Mouse (Mus musculus) midbrain, embryonic 16.5 days (tissue): ENCODE data around the gene Cd72. TPM values are rescaled to one million over a fixed set of nuclear protein-coding genes. Genes with fewer than 3 reads are reported as not detected.

Source experiments
- ATAC-seq: fragments of 200-750 bp; cut with Nextera tagmentation; 2 replicates; pipeline ENCODE4 v1.8.0; 2017; ENCODE audit warnings: moderate TSS enrichment
- H3K27ac ChIP-seq: fragments of 300-500 bp; sonication (generic); 2 replicates; pipeline ENCODE4 v1.5.1; 2014; ENCODE audit warnings: mild to moderate bottlenecking, low read length, mixed read lengths
- H3K27me3 ChIP-seq: fragments of 300-500 bp; sonication (generic); 2 replicates; pipeline ENCODE4 v1.6.1; 2014; ENCODE audit warnings: low read depth, low read length, mixed read lengths; ENCODE audit not compliant: control insufficient read depth, insufficient read depth
- H3K36me3 ChIP-seq: fragments of 300-500 bp; sonication (generic); 2 replicates; pipeline ENCODE4 v1.6.1; 2014; ENCODE audit warnings: mild to moderate bottlenecking, low read length, moderate library complexity, mixed read lengths; ENCODE audit not compliant: control insufficient read depth, insufficient read depth
- H3K4me1 ChIP-seq: fragments of 300-500 bp; sonication (generic); 2 replicates; pipeline ENCODE4 v1.6.1; 2014; ENCODE audit warnings: mild to moderate bottlenecking, low read length, mixed read lengths; ENCODE audit not compliant: control insufficient read depth, insufficient read depth
- H3K4me2 ChIP-seq: fragments of 300-500 bp; sonication (generic); 2 replicates; pipeline ENCODE4 v1.6.1; 2014; ENCODE audit warnings: mild to moderate bottlenecking, low read length, mixed read lengths
- H3K4me3 ChIP-seq: fragments of 300-500 bp; sonication (generic); 2 replicates; pipeline ENCODE4 v1.5.1; 2014; ENCODE audit warnings: low read depth, mild to moderate bottlenecking, low read length, moderate library complexity, mixed read lengths
- H3K9ac ChIP-seq: fragments of 300-500 bp; sonication (generic); 2 replicates; pipeline ENCODE4 v1.6.1; 2014; ENCODE audit warnings: low read depth, low read length, mixed read lengths
- H3K9me3 ChIP-seq: fragments of 300-500 bp; sonication (generic); replicated peaks from 2 replicates; pipeline ENCODE4 v1.6.1; 2014; ENCODE audit warnings: mild to moderate bottlenecking, low read length, mixed read lengths; ENCODE audit not compliant: control insufficient read depth, poor library complexity, severe bottlenecking
- WGBS: fragments of 180-500 bp; shearing (Covaris S2); extraction: QIAGEN DNeasy Blood & Tissue Kit; methylation state at CpG from one replicate; pipeline ENCODE4 v1.1.7; 2014; 5-methylcytosine and 5-hydroxymethylcytosine counted together
- polyA plus RNA-seq: library from polyadenylated mRNA; unstranded; fragments of >200 nt; fragmentation: Nextera tagmentation; extraction: Ambion mirVana; gene quantifications from 2 replicates; pipeline ENCODE4 v1.2.1, GENCODE M21; 2015

Cd72 gene
- polyA plus RNA-seq, 1 experiment from 2014 or later, result 5.0 TPM

GRCm38 (mm10) chr4:43482591-43482990 lies 28.2 kb upstream of the Cd72 start:
- 79% methylated on average over 10 of the region's 10 CpGs for WGBS
- Histone ChIP-seq H3K9ac (no peak overlapping the region), H3K4me2 (no peak overlapping the region), H3K27ac (no peak overlapping the region), H3K4me3 (no peak overlapping the region), H3K4me1 (0 out of 2 replicates have a peak, but pooled peaks cover 2% of the 10 kb centered on the region), H3K36me3 (no peaks in the 10 kb centered on the region), H3K9me3 (no peaks in the 10 kb centered on the region), H3K27me3 (no peaks in the 10 kb centered on the region)
- ATAC-seq, result no peak

GRCm38 (mm10) chr4:43481894-43482456 lies 27.5 kb upstream of the Cd72 start:
- no peaks in the 10 kb centered on the region for H3K9me3 ChIP-seq
- ATAC-seq, result no peak
- 72% methylated on average over 7 of the region's 7 CpGs for WGBS
- H3K36me3 ChIP-seq, result no peaks in the 10 kb centered on the region
- H3K4me2 ChIP-seq, result no peak overlapping the region
- 0 out of 2 replicates have a peak, but pooled peaks cover 2% of the 10 kb centered on the region for H3K4me1 ChIP-seq
- no peaks in the 10 kb centered on the region for H3K27me3 ChIP-seq
- no peak overlapping the region for H3K9ac ChIP-seq
- no peak overlapping the region for H3K4me3 ChIP-seq
- H3K27ac ChIP-seq, result no peak overlapping the region

DNA sequence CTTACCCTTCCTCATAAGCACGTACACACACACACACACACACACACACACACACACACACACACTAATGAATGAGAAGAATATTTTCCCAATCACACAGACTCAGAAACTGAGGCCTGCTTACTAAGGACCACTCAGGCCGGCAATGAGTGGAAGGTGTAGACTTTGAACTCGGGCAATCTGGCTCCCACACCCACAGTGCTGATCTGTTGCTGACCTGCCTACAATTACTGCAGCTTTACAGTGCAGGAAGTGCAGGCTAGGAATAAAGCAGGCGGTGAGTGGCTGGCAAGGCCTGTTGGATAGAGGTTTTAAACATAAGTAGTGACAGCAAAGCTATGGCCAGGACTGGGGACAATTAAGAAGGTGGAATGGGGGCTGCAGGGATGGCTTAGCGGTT lies 26.6 kb upstream of the Cd72 start:
- no peak overlapping the region for H3K27ac ChIP-seq
- no peaks in the 10 kb centered on the region for H3K36me3 ChIP-seq
- no peaks in the 10 kb centered on the region for H3K27me3 ChIP-seq
- 89% methylated on average over 5 of the region's 5 CpGs for WGBS
- no peak overlapping the region for H3K9ac ChIP-seq
- no peak for ATAC-seq
- no peak overlapping the region for H3K4me2 ChIP-seq
- no peaks in the 10 kb centered on the region for H3K9me3 ChIP-seq
- H3K4me3 ChIP-seq, result no peak overlapping the region
- 0 out of 2 replicates have a peak, but pooled peaks cover 2% of the 10 kb centered on the region for H3K4me1 ChIP-seq

DNA sequence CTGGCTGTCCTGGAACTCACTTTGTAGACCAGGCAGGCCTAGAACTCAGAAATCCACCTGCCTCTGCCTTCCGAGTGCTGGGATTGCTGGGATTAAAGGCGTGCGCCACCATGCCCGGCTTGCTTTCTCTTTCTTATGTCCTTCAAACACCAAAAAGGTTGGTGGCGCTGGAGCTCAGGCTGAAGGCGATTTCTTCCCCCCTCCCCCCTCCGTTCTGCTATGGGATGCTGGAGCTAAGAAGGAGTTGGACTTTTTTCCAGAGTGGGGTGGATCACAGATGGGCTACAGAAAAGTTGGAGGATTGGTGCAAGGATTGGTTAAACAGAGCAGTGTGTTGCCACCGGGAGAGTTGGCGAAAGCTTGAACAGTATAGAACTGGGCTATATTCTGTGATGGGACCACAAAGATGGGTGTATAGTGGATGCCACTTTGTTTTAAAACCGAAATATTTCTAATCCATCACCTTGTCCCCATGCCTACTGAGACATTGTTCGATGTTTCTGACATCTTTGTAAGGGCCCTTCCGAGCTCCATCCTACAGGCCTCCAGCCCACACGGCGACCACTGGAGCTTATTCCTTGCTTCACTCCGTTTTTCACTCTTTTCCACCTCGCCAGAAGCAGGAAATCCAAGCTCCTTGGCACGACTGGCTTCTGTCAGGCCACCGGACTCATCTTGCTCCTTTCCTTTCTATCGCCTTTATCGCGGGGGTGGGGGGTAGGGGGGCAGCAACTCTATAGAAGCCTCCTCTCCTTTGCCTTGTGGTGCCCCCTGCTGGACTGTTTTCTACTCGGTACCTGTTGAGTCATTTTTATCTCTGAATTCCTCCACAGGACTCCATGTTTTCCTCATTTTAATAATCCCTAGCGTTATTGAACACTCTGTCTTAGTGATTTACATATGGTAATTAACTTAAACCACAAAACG lies 24.7 kb upstream of the Cd72 start:
- no peak for ATAC-seq
- Histone ChIP-seq H3K9ac (no peak overlapping the region), H3K27ac (no peak overlapping the region), H3K9me3 (no peaks in the 10 kb centered on the region), H3K27me3 (no peaks in the 10 kb centered on the region), H3K4me1 (0 out of 2 replicates have a peak, but pooled peaks cover 2% of the 10 kb centered on the region), H3K36me3 (no peaks in the 10 kb centered on the region), H3K4me3 (no peak overlapping the region), H3K4me2 (no peak overlapping the region)
- WGBS, result 48% methylated on average over 24 of the region's 24 CpGs

GRCm38 (mm10) chr4:43478534-43478858 lies 24.1 kb upstream of the Cd72 start:
- no peaks in the 10 kb centered on the region for H3K9me3 ChIP-seq
- no peaks in the 10 kb centered on the region for H3K27me3 ChIP-seq
- peak overlapping the region; percentile 34 for H3K4me3 ChIP-seq
- 0 out of 2 replicates have a peak, but pooled peaks cover 2% of the 10 kb centered on the region for H3K4me1 ChIP-seq
- 48% methylated on average over 8 of the region's 8 CpGs for WGBS
- H3K27ac ChIP-seq, result no peak overlapping the region
- peak overlapping the region; percentile 60 for H3K4me2 ChIP-seq
- H3K36me3 ChIP-seq, result no peaks in the 10 kb centered on the region
- ATAC-seq, result peak; percentile 67; the same call in 1 of the 2 replicates
- peak overlapping the region; percentile 59 for H3K9ac ChIP-seq

- H3K9ac ChIP-seq, result peak overlapping the region; percentile 59
- no peak overlapping the region for H3K27ac ChIP-seq
Measured at GRCm38 (mm10) chr4:43477857-43478533, 23.6 kb upstream of the Cd72 start.

DNA sequence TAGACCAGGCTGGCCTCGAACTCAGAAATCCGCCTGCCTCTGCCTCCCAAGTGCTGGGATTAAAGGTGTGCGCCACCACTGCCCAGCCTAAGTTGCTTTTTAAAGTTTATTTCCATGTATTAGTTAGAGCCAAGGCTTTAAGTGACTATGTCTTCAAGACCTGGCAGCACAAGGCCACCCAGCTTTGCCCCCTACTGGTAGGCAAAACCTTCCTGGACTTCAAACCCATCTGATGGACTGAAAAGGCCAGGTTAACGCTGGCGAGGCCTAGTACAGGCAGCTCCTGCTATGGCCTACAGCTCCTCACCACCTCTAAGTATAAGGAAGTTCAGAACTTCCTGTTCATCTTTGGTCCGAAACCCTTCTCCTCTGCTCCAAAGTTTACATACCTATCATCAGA lies 22.2 kb upstream of the Cd72 start:
- H3K4me1 ChIP-seq, result 0 out of 2 replicates have a peak, but pooled peaks cover 2% of the 10 kb centered on the region
- no peaks in the 10 kb centered on the region for H3K36me3 ChIP-seq
- H3K27ac ChIP-seq, result no peak overlapping the region
- no peak overlapping the region for H3K4me3 ChIP-seq
- 93% methylated on average over 5 of the region's 6 CpGs for WGBS
- no peaks in the 10 kb centered on the region for H3K9me3 ChIP-seq
- no peak overlapping the region for H3K9ac ChIP-seq
- H3K27me3 ChIP-seq, result no peaks in the 10 kb centered on the region
- no peak for ATAC-seq
- no peak overlapping the region for H3K4me2 ChIP-seq

More at GRCm38 (mm10) chr4:43477857-43478533, 23.6 kb upstream of the Cd72 start:
- H3K4me1 ChIP-seq, result 0 out of 2 replicates have a peak, but pooled peaks cover 2% of the 10 kb centered on the region
- no peaks in the 10 kb centered on the region for H3K27me3 ChIP-seq
- WGBS, result 17% methylated on average over 11 of the region's 11 CpGs
- no peaks in the 10 kb centered on the region for H3K36me3 ChIP-seq
- peak; percentile 97 for ATAC-seq
- no peaks in the 10 kb centered on the region for H3K9me3 ChIP-seq
- H3K4me2 ChIP-seq, result peak overlapping the region; percentile 60
- H3K4me3 ChIP-seq, result peak overlapping the region; percentile 34

DNA sequence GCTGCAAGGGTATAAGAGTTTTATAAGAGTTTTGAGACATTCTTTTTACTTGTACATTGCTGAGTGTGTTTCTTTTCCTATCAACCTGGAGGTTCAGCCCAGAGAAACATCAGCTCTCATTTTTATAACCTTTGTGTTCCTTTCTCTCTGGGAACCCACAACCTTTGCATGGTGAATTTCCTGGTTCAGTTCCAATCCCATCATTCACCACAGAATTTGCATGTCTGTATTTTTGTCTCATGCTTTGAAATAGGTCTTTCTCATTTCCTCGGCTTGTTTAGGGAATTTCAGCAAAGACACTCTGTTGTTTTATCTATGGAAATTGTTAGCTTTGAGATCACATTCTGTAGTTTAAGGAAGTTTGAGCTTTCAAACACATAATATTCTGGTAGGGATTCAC lies 19.2 kb upstream of the Cd72 start:
- Histone ChIP-seq H3K4me2 (no peak overlapping the region), H3K27me3 (no peaks in the 10 kb centered on the region), H3K36me3 (no peaks in the 10 kb centered on the region), H3K4me3 (no peak overlapping the region), H3K4me1 (0 out of 2 replicates have a peak, but pooled peaks cover 2% of the 10 kb centered on the region), H3K9ac (no peak overlapping the region), H3K27ac (no peak overlapping the region), H3K9me3 (no peaks in the 10 kb centered on the region)
- no peak for ATAC-seq
- 74% methylated on average over 1 of the region's 1 CpGs for WGBS
